Mouse (Mus musculus) embryo, embryonic 11.5 days (tissue): ENCODE measurements around the gene Appl1.

Source experiments
- DNase-seq: peaks from one replicate; pipeline ENCODE4 v3.0.0-alpha.2; 2012; ENCODE audit warnings: low read depth, low spot score

Appl1 gene

DNA sequence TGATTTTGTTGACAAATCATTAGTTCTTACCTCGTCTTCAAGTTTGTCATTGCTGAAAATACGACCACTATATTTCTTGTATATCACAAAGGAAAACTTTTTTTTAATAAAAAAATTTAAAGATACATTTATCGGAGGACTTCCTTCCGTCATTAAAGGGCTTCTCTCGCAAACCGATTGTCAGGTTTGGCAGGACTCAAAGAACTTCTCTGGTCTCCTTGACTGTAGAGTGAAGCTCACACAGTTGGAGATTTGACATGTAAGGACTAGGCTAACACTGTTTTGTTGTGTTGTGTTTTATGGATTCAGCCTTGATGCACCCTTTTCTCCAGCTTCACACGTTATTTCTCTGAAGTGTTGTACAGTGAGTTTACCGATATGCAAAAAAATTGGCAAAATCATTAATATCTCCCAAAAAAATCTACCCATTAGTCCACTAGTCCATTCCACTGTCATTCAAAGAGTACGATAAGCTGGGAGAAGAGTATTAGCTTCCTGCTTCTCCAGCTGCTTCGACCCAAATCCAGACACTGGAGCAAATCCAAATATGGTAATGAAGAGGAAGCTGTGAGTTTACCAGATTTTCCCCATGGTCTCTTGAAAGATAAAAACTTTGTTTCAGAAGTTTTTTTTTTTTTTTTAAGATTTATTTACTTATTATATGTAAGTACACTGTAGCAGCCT is at the start of gene Appl1:
Appl1 (minus strand) TSS at position 127 of the 684 bp plus-strand sequence.
- no peak for DNase-seq

DNA sequence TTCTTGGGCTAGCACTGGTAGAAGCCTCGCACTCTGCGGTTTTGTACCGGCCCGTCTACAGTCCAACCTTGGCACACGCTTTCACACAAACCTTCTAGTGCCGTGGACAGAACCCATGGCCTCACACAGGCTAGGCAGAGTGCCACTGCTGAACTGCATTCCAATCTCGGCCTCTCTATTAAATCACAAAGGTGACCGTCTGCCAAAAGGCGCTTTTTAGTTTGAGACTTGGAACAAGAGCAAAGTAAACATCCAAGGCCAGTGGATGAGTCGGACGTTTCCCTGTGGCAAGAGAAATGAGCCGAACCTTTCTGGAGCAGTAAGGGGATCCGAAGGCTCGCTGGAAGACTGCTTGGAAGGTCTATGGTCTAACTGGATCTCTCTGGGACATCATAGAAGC is 48.8 kb upstream of the Appl1 start:
- DNase-seq: no peak

DNA sequence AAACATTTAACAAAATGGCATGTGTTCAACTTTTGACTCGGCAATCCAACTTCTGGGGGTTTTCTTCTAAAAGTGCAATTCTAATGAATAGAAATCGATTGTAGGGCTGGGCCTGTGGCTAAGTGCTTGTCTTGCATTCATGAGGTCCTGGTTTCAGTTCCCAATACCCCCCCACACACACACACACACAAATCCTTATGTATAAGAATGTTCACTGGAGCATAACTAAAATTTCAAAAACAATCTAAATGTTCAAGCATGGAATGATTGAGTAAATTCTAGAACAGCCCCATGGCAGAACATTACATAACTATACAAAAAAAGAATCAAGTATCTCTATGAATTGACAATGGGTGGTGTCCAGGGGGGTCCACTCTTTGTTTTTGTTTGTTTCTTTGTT is 46.9 kb upstream of the Appl1 start:
- no peak for DNase-seq

DNA sequence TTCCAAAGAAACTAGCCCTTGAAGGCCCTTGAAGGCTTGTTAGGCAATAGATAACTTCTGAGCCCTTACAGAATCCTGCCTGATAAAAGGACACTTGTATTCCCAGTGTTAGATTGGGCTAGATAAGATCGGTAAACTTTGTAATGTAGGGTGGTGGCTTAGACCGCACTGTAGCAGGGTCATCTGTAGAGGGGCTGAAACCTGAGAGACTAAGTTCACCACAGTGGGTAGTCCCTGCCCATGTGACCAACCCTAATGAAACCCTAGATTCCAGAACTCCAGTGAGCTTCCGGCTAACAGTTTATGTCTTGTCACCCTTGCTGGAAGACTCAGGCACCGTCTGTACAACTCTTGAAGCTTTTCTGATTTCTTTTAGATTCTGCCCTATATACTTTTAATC is 42.6 kb upstream of the Appl1 start:
- DNase-seq: no peak

DNA sequence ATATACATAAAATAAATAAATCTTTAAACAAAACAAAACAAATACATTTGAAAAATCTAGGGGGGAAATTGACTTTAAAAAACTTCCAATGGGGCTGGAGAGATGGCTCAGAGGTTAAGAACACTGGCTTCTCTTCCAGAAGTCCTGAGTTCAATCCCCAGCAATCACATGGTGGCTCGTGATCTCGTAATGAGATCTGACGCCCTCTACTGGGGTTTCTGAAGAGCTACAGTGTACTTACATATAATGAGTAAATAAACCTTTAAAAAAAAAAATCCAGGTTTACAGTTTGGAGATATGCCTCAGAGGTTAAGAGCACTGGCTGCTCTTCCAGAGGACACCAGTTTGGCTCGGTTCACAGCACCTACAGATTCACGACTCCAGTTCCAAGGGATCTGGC is 40.5 kb upstream of the Appl1 start:
- DNase-seq: no peak

DNA sequence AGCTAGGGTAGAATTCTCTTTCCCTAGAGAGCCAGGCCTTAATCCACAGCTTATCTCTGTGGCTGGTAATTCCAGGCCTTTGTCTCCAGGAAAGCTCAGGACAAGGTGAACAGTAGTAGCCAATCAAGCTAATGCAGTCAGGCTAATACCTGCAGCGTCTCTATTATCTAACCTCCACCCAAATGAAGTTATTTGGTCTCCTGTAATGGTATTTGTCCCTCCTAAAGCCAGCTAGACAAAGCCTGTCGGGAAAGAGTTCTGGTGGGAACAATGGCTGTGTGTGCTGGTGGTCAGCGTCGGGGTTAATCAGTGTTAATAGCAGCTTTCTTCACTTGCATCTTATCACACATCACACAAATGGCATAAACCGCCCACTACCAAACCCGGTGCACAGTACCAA is 34.9 kb upstream of the Appl1 start:
- no peak for DNase-seq

DNA sequence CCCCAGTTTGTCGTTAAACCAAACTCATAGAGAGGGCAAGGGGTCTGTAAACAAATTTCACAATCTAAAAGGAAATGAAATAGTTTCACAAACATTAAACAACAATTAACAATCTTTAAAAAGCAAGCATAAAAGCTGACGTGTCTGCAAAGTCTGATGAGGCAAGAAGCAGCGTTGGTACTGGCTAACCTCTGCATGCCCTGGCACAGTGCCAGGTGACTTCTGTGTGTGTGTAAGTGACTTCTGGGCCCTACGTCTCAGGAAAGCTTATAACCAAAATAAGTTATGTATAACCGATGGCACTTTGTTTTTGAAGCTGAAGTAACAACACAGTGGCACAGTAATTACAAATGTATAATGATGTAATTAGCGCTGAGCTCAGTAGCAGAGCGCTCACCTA is 33.9 kb upstream of the Appl1 start:
- no peak for DNase-seq

DNA sequence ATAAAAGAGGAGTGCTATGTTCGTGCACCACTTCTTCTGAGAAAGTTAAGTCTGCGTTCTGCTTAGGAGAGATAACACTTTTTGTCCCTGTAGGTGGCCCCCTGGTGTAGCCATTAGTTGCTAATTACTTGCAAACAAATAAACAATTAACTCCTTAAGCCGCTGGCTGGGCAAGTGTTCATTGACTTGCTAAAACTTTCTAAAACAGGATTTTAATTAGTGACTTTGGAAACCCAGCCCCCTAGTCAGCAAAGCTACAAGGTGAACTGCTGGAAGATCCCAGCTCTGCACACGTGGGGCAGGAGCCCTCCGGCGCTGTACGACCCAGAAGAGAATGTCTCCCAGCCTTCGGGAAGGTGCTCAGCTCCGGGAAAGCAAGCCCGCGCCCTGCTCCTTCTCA is 29.4 kb upstream of the Appl1 start:
- no peak for DNase-seq

DNA sequence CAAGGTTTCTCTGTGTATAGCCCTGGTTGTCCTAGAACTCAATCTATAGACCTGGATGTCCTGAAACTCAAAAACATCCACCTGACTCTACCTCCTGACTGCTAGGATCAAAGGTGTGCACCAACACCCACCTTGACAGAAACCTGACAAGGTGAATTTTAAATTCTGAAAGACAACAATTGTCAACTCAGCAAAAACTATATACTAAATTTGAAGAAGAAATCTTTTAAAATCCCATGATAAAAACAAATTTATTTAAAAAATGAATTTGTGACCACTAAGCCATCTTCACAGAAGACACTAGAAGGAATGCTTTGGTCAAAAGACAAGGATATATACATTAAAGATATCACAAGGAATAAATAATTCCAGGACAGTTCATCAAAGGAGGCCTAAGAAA is 25.2 kb upstream of the Appl1 start:
- no peak for DNase-seq

DNA sequence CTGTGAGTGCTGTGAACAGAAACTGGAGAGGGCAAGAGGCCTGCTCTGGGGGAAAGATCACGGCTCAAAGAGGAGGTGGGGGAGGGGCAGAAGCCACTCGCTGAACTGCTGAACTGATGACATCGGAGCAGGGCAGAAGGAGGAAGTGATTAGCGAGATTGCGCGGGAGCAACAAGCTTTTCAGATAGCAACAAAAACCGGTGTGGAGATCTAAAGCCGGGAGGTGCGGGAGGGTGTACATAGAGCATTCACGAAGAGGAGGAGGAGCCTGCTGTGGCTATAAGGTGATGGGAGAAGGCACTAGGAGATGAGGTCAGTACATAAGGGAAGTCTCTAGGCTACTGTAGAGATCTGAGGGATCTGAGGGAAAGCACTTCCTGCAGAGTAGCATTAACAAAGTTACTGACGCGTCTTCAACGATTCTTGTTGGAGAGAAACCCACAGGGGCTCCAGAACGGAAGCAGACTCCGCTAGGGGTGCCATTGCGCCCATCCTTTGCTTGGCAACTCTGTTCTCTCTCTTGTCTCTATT is 23.2 kb upstream of the Appl1 start, which contains the start of gene Hesx1:
Hesx1 (plus strand) TSS at position 206 of the 531 bp plus-strand sequence.
- no peak for DNase-seq

DNA sequence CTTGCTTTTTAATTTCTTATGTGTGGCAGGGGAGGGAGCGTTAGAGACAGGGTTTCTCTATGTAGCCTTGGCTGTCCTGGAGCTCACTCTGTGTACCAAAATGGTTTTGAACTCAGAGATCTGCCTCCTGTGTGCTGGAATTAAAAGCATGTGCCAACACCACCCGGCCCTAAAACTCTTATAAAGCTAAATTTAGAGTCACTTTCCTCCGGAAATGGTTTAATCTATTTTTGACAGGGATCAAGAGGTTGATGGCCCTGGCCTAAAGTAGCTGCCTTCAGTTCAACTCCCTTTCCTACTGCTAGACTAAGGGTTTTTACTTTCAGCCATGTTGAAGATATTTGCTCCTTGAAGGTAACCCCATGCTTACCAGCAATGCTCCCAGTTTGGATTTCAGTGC is 22.4 kb upstream of the Appl1 start:
- DNase-seq: no peak

DNA sequence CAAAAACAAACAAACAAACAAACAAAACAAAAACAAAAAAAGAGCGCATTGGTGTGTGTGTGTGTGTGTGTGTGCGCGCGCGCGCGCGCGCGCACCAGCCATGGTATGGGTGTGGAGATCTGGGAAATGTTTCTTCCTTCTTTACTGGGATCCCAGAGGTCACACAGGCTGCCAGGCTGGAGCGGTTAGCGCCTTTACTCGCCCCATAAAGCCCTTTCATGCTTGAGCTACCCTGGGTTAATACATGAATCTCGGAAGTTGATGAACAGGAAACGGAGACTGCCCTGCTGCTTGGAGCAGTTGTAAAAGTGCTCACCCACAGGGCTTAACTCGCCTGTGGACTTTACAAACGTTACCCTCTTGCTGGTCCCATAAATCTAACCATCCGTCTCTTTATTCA is 20.6 kb upstream of the Appl1 start:
- DNase-seq: no peak

DNA sequence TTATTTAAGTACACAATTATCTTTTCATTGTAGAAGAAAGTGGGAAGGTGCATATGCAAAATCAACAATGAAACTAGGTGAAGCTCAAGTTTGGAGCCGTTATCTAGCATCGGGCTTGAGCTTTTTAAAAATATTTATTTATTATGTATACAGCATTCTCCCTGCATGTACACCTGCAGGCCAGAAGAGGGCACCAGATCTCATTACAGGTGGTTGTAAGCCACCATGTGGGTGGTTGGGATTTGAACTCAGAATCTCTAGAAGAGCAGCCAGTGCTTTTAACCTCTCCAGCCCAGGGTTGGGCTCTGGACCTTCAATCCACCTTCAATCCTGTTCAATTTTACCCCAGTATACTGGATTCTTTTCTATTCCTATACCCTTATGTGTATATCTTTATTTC is 17.7 kb upstream of the Appl1 start:
- DNase-seq: no peak

DNA sequence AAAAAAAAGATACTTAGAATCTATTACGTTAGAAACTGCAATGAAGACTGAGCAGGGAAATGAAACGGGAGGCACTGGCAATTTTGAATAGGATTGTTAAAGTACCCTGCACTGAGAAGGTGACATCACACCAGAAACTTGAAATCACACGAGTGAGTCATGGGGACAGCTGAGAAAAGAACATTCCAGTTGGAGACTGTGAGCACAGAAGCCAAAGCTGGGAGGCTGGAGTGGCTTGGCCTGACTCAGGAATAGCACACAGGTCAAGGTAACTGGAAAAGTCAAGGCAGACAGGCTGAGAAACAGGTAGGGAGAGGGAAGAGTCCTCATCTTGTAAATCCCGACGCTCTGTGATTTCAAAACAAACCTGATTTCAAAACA is 11.1 kb upstream of the Appl1 start:
- DNase-seq: no peak

DNA sequence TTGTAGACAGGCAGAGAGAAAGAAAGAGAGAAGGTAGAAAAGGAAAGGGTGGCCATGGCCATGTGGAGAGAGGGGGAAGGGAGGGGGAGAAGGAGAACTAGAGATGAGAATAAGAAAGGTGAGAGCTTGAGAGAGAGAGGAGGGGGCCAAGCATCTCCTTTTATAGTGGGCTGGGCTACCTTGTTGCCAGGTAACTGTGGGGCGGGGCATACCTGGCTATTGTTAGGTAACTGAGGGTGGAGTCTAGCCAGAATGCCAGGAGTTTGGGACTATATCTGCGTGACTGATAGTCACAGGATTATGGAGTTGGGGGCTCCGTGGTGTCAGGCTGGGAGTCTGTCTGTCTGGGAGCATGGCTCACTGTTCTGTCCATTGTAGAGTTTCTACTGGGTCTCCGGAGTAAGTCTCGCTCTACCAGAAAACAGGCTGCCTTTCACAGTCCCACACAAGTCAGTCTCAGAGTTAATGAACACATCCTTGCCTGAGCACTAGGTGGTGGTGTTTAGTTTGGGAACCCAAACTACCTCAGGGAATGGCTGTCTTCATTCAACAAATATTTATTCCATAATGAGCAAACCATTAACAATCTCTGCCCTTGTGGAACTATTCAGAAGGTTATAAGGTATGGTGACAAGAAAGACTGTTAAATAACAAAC is 10.6 kb upstream of the Appl1 start:
- DNase-seq: no peak

DNA sequence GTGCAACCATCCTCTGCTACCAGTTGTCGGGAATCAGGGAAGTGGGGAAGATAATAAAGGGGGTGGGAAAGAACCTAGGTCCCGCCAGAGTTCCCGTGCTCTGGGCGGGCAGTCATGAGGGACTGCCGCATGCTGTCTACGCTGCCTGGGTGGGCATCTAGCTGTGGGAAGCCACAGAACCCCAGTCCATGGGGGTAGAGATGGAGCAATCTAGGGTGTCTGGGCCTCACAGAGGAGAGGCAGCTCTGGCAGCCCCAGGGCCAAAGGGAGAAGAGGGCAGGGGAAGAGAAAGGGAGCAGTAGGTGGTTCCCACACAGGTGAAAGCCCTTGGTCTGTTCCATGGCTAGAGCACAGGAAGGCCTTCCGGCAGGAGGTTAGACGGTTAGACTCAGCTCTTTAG is 10.0 kb upstream of the Appl1 start:
- DNase-seq: no peak

DNA sequence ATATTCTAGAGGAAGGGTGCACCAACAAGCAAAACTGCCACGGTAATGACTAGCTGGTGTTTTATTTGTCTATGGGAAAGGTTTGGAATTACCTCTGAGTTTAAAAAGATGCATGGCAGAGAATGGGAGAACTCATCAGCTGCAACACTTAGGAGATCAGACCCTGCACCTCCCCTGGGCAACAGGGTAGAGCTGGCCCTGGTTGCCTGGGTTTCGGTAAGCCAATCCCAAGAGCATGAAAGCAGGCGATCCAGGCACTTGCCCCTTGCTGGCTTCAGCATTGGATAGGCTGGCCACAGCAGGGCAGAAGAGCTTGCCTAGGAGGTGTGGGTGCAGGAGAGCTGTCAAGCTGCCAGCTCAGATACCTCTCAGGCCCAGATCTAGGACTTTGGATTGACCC is 8.8 kb upstream of the Appl1 start:
- no peak for DNase-seq

DNA sequence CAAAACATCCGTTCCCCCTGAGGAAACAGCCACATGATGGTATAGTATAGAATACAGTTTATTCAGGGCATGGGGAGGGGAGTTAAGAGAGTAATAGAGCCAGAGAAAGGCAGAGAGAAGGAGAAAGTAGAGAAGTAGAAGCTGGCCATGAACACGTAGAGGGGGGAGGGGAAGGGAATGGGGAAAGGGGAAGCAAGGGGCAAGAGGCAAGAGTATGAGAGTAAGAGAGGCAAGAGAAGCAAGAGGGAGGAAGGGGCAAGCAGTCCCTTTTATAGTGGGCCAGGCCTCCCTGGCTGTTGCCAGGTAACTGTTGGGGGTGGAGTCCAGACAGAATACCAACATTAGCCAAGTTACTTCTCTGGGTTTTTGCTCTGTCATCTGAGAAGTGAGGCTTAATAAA is 6.5 kb upstream of the Appl1 start:
- no peak for DNase-seq

DNA sequence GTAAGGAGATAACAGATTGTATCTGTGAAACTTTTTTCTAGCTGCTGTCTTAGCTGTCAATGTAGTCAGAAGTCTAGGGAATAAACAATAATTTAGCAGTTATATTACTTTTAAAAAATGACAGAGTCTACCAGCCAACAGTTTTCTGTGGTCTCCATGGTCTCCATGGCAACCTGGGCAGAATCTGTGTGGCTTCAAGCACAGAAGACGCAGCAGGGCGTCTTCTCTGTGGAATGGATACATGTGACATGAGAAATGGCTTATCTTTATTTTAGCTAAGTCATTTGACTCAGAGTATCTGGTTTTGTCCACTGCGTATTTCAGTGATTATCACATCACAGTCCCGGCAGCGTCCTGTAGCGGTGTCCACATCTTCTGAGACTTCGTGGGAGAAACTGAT is 5.2 kb upstream of the Appl1 start:
- no peak for DNase-seq

DNA sequence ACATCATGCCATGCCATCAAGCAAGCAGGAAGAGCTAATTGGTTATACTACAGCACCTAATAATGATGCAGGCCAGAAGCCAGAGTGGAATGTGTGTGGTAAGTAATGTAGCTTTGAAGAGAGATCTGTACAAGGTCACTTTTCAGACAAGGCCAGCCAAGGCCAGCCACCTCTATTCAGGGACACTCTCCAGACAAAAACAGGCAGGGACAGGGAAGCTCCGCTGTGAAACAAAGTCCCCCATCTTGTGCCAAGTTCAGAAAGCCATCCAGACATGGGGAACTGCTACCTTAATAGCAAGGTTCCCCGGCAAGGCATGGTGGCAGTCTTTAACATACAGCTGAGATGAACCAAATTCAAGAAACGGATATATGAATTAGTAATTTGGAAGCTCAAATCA is 4.5 kb upstream of the Appl1 start:
- no peak for DNase-seq

DNA sequence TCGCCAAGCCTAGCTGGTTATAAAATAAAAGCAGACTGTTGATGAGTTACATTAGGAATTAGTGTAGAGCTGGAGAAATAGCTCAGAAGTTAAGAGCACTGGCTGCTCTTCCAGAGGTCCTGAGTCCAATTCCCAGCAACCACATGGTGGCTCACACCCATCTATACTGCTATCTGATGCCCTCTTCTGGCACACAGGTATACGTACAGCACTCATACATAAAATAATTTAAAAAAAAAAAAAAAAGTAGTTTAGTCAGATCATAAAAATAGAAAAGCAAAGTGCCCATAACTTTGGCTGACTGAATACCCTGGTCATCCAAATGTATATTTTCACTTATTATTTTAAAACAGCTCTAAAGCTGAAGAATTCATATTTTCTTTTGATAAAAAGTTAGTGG is 2.1 kb upstream of the Appl1 start:
- DNase-seq: no peak

DNA sequence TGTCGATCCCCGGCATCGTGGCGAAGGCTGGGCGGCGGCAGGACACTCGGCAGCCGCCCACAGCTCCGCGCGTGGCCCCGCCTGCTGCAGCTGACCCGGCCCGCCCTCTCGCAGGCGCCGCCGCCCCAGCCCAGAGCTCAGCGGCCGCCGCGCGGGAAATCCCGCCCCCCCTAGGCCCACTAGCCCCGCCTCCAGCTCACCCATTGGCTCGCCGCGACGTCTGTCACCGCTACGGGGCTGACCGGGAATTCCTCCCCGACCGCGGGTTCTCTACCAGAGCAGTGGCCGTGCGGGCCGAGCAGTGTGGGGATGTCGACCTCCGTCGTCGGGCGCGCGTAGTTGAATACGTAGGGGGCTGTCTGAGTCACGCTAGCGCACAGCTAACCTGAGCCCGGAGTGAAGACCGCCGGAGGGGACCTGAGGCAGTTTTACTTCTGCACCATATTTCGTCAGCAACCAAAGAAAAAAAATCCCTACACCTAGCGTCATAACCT is 546 bp downstream of the Appl1 start:
- DNase-seq: peak; percentile 89

DNA sequence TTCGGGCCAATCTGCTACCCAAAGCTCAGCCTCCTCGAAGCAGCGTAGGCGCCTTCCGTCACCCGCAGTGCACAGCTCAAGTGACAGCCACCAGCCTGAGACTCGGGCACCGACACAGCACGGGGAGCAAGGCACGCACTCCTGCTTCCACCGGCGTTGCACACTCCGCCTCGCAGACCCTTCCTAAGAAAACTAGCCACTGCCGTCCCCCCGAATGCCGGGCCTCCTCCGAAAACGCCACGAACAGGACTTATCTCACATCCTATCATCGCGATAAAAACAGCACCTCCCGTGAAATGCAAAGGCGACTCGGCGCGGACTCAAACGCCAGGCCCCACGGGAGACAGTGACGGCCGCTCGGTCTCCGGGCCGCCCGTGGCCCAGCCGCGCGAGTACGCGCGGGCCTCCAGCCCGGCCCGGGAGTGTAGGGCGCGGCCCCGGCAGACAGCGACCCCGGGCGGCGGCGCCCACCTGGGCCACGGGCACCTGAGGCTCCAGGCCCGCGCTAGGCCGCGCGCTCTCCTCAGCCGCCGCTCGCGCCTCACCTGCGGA is 1.1 kb downstream of the Appl1 start:
- DNase-seq: peak; percentile 55
